Mouse (Mus musculus) hindbrain, embryonic 16.5 days (tissue): ENCODE results near the gene Skor1. TPM values are rescaled to one million over a fixed set of nuclear protein-coding genes. Genes with fewer than 3 reads are reported as not detected.

Experiments used
- ATAC-seq: fragments of 200-750 bp; cut with Nextera tagmentation; 2 replicates; pipeline ENCODE4 v1.8.0; 2017; ENCODE audit warnings: moderate TSS enrichment, moderate library complexity
- H3K27ac ChIP-seq: fragments of 300-500 bp; sonication (generic); 2 replicates; pipeline ENCODE4 v1.5.1; 2014; ENCODE audit warnings: low read depth, mild to moderate bottlenecking, control low read depth, low read length, moderate library complexity
- H3K27me3 ChIP-seq: fragments of 300-500 bp; sonication (generic); replicated peaks from 2 replicates; pipeline ENCODE4 v1.6.1; 2014; ENCODE audit warnings: low read length; ENCODE audit not compliant: control insufficient read depth, insufficient read depth
- H3K36me3 ChIP-seq: fragments of 300-500 bp; sonication (generic); 2 replicates; pipeline ENCODE4 v1.6.1; 2014; ENCODE audit warnings: mild to moderate bottlenecking, low read length, moderate library complexity, mixed read lengths; ENCODE audit not compliant: control insufficient read depth, insufficient read depth
- H3K4me1 ChIP-seq: fragments of 300-500 bp; sonication (generic); 2 replicates; pipeline ENCODE4 v1.6.1; 2014; ENCODE audit warnings: low read depth, low read length; ENCODE audit not compliant: control insufficient read depth, insufficient read depth
- H3K4me2 ChIP-seq: fragments of 300-500 bp; sonication (generic); 2 replicates; pipeline ENCODE4 v1.6.1; 2014; ENCODE audit warnings: mild to moderate bottlenecking, low read length, control low read depth, moderate library complexity
- H3K4me3 ChIP-seq: fragments of 300-500 bp; sonication (generic); 2 replicates; pipeline ENCODE4 v1.5.1; 2014; ENCODE audit warnings: mild to moderate bottlenecking, low read length, control low read depth, moderate library complexity
- H3K9ac ChIP-seq: fragments of 300-500 bp; sonication (generic); 2 replicates; pipeline ENCODE4 v1.6.1; 2014; ENCODE audit warnings: low read depth, mild to moderate bottlenecking, control low read depth, low read length, moderate library complexity
- H3K9me3 ChIP-seq: fragments of 300-500 bp; sonication (generic); 2 replicates; pipeline ENCODE4 v1.6.1; 2014; ENCODE audit warnings: mild to moderate bottlenecking, low read length, moderate library complexity; ENCODE audit not compliant: control insufficient read depth
- whole genome bisulfite sequencing: fragments of 180-500 bp; shearing (Covaris S2); extraction: QIAGEN DNeasy Blood & Tissue Kit; methylation state at CpG from one replicate; pipeline ENCODE4 v1.1.7; 2014; 5-methylcytosine and 5-hydroxymethylcytosine counted together
- polyA plus RNA-seq: library from polyadenylated mRNA; unstranded; fragments of >200 nt; fragmentation: Nextera tagmentation; extraction: Ambion mirVana; gene quantifications from 2 replicates; pipeline ENCODE4 v1.2.1, GENCODE M21; 2015

The Skor1 gene
- polyA plus RNA-seq, 1 experiment from 2014 or later = 10.8 TPM

DNA sequence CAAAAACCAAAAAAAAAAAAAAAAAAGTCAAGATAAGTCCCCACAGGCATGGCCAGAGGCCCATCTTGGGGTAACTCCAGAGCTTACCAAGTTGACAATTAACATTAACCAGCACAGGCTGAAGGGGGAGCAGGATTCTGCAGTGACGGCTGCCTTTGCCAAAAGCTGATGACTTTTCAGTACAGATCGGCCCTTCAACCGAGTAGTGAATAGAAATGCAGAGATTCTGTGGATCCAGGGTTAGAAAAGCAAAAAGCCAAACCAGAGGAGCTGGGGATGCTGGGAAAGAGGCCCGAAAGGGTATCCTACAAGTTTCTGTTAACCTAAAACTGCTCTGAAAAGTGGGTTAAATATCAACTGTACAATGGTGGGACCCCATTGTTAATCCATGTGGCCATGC lies 40.2 kb downstream of the Skor1 start:
- H3K9ac ChIP-seq = peak overlapping the region; percentile 61
- peaks cover 10% of the 10 kb centered on the region for H3K4me1 ChIP-seq
- H3K36me3 ChIP-seq = no peaks in the 10 kb centered on the region
- 0 out of 2 replicates have a peak, but pooled peaks have one; percentile 43 for ATAC-seq
- H3K27me3 ChIP-seq = no peaks in the 10 kb centered on the region
- 27% methylated on average over 4 of the region's 4 CpGs for WGBS
- peak overlapping the region; percentile 47 for H3K4me3 ChIP-seq
- H3K27ac ChIP-seq = peak overlapping the region; percentile 80
- H3K9me3 ChIP-seq = no peaks in the 10 kb centered on the region
- peak overlapping the region; percentile 86 for H3K4me2 ChIP-seq

DNA sequence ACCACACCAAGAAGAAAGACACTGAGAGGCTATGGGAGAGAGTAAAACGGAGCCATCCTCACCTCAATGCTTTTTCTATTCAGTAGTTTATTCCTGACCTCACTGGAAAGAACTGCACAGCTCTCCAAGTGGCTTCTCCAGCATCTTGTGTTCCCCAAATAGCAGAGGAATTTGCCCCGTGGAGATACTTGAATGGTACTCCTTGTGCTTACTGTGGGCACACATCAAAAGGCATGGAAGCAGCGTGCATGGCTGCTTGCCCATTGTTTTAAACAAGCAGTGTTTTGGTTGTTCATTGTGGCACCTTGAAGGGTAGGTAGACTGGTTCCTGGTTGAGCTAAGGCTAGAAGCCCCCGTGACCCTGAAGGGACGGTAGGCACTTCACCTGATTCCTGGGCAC lies 48.1 kb downstream of the Skor1 start:
- no peaks in the 10 kb centered on the region for H3K4me1 ChIP-seq
- no peaks in the 10 kb centered on the region for H3K9me3 ChIP-seq
- H3K4me2 ChIP-seq = no peak overlapping the region
- no peak overlapping the region for H3K4me3 ChIP-seq
- no peak overlapping the region for H3K27ac ChIP-seq
- WGBS = 73% methylated on average over 5 of the region's 5 CpGs
- no peaks in the 10 kb centered on the region for H3K27me3 ChIP-seq
- H3K36me3 ChIP-seq = no peaks in the 10 kb centered on the region
- no peak for ATAC-seq
- no peak overlapping the region for H3K9ac ChIP-seq

DNA sequence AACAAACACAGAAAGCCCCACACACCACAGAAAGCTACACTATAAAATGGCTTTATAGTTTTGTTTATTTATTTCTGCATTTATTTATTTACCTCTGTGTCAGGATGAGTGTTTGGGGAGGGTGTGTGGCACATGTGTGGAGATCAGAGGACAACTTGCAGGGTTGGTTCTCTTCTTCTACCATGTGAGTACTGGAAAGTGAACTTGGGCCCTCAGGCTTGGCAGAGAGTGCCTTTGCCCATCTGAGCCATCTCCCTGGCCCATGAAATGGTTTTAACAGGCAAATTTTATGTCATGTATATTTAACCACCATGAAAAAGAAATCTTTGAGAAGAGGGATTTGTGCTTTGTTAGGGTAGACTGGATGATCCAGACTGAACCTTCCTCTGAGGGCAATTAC lies 48.9 kb downstream of the Skor1 start:
- H3K36me3 ChIP-seq = no peaks in the 10 kb centered on the region
- no peak overlapping the region for H3K27ac ChIP-seq
- no peaks in the 10 kb centered on the region for H3K4me1 ChIP-seq
- H3K27me3 ChIP-seq = no peaks in the 10 kb centered on the region
- no peak overlapping the region for H3K4me3 ChIP-seq
- H3K4me2 ChIP-seq = no peak overlapping the region
- H3K9ac ChIP-seq = no peak overlapping the region
- ATAC-seq = no peak
- H3K9me3 ChIP-seq = no peaks in the 10 kb centered on the region

DNA sequence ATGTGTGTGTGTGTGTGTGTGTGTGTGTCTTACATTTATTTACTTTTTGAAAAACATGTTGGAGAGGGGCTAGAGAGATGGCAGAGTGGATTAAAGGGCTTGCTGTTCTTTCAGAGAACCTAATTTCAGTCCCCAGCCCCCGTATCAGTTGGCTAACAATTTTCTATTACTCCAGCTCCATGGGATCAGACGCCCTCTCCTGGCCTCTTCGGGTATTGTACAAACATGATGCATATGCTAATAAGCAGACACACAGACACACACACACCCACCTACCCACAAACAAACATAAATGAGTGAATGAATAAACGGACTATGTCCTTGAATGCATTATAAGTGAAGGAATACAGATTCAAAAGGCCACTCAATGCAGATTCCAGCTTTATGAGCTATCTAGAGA lies 49.4 kb downstream of the Skor1 start:
- no peaks in the 10 kb centered on the region for H3K4me1 ChIP-seq
- no peak for ATAC-seq

DNA sequence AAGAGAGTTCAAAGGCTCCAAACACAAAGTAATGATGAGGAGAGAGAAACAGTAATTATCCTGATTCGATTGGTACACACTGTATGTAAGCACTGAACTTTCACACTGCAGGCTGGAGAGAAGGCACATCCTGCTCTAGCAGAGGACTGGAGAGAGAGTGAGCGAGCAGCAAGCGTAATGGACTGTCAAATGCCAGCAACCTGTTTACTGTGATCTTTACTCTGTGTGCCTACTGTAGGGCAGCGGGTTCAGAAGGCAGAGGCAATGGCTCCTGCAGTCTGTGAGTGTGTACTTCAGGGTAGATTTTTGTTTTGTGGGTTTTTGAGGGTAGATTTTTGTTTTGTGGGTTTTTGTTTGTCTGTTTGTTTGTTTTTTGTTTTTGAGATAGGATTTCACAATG lies 49.9 kb downstream of the Skor1 start:
- 82% methylated on average over 4 of the region's 4 CpGs for WGBS
- Histone ChIP-seq H3K27me3 (no peaks in the 10 kb centered on the region), H3K27ac (no peak overlapping the region), H3K9ac (no peak overlapping the region), H3K4me3 (no peak overlapping the region), H3K36me3 (no peaks in the 10 kb centered on the region), H3K4me1 (no peaks in the 10 kb centered on the region), H3K9me3 (no peaks in the 10 kb centered on the region), H3K4me2 (no peak overlapping the region)
- no peak for ATAC-seq

More for the DNA sequence above, 49.4 kb downstream of the Skor1 start:
- Histone ChIP-seq H3K9ac (no peak overlapping the region), H3K27me3 (no peaks in the 10 kb centered on the region), H3K4me2 (no peak overlapping the region), H3K9me3 (no peaks in the 10 kb centered on the region), H3K36me3 (no peaks in the 10 kb centered on the region), H3K27ac (no peak overlapping the region), H3K4me3 (no peak overlapping the region)
- WGBS = 93% methylated on average over 4 of the region's 4 CpGs

DNA sequence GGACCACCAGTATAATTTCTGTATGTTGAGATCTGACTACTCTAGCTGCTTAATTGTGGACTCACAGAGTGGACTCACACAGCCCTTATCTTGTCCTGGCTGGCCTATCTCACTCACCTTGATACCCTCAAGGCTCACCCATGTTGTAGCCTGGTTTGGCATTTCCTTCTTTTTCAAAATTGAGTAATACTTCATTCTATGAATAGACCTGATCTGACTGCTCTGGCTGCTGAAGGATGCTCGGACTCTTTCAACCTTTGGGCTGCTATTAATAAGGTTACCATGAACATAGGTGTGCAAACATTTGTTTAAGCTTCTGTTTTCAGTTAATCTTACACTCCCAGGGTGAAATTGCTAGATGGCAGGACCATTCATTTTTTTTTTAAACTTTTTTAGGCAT lies 51.6 kb downstream of the Skor1 start:
- 88% methylated on average over 1 of the region's 1 CpGs for WGBS
- peaks cover 8% of the 10 kb centered on the region for H3K4me1 ChIP-seq
- H3K36me3 ChIP-seq = no peaks in the 10 kb centered on the region
- no peak overlapping the region for H3K4me3 ChIP-seq
- H3K9ac ChIP-seq = no peak overlapping the region
- no peak overlapping the region for H3K4me2 ChIP-seq
- no peaks in the 10 kb centered on the region for H3K9me3 ChIP-seq
- H3K27me3 ChIP-seq = no peaks in the 10 kb centered on the region
- H3K27ac ChIP-seq = no peak overlapping the region
- ATAC-seq = no peak

DNA sequence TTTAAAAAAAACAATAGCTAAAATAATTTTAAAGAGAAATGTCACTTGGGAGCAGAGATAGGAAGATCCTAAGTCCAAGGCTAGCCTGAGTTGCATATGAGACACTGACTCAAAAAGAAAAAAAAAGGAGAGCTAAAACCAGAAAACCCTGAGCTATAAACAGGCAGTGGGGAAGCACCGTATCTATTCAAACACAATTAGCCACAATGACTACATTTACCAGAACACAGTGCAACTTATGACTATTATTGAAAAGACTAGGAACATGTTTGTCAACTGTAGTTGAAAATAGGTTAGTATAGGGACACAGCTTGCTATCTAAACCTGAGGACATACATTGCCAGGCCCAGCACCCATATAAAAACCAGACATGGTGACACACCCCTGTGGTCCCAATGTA lies 54.7 kb downstream of the Skor1 start:
- WGBS = 75% methylated on average over 1 of the region's 1 CpGs
- Histone ChIP-seq H3K36me3 (no peaks in the 10 kb centered on the region), H3K9ac (no peak overlapping the region), H3K4me3 (no peak overlapping the region), H3K9me3 (no peaks in the 10 kb centered on the region), H3K4me1 (peaks cover 20% of the 10 kb centered on the region), H3K27me3 (no peaks in the 10 kb centered on the region), H3K4me2 (no peak overlapping the region), H3K27ac (no peak overlapping the region)
- ATAC-seq = no peak

DNA sequence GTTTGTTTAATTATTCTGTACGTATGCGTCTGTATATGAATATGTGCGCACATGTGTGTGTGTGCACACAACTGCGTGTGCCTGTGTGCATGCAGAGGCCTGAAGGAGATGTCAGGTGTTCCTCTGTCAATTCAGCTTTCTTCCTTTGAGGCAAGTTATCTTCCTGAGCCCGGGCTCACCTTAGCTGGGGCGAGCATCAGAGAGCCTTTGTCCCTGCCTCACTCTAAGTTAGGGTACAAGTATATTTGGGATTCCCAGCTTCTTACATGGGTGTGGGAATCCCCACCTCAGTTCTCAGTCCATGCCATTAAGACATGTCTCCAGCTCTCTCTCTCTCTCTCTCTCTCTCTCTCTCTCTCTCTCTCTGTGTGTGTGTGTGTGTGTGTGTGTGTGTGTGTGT lies 56.2 kb downstream of the Skor1 start:
- H3K4me3 ChIP-seq = peak overlapping the region; percentile 23
- H3K4me1 ChIP-seq = peaks cover 20% of the 10 kb centered on the region
- peak overlapping the region; percentile 71 for H3K27ac ChIP-seq
- WGBS = 5% methylated on average over 6 of the region's 6 CpGs
- H3K9me3 ChIP-seq = no peaks in the 10 kb centered on the region
- no peaks in the 10 kb centered on the region for H3K36me3 ChIP-seq
- no peaks in the 10 kb centered on the region for H3K27me3 ChIP-seq
- ATAC-seq = 0 out of 2 replicates have a peak, but pooled peaks have one; percentile 11
- H3K9ac ChIP-seq = peak overlapping the region; percentile 9; the same call in 1 of the 2 replicates
- peak overlapping the region; percentile 52 for H3K4me2 ChIP-seq

DNA sequence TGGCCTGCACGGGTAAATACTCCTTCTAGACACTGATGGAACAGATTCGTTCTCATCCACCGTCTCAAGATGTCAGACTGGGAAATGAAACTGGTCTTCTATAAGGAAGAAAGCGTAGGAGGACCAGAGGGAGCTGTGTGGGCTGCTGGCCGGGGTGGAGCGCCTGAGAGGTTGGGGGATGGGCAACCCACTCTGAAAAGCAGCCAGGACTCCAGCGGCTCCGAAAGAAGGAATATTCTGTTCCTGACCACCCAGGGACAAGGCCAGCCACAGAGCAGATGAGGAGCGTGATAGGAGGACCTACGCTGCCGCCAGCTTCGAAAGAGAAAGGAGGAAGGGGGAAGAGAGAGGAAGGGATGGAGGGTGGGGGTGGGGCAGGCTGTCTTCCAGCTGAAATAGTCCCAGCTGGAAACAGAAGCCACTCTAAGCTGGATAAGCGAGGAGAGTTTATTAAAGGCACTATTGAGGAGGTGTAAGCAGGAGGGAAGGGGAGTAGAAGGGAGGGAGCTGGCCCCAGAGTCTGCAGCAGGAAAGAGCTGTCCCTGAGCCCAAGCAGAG lies 56.7 kb downstream of the Skor1 start:
- peaks cover 20% of the 10 kb centered on the region for H3K4me1 ChIP-seq
- ATAC-seq = peak; percentile 93

More for the DNA sequence above, 56.7 kb downstream of the Skor1 start:
- H3K9ac ChIP-seq = peak overlapping the region; percentile 20
- H3K9me3 ChIP-seq = no peaks in the 10 kb centered on the region
- H3K4me3 ChIP-seq = peak overlapping the region; percentile 23
- no peaks in the 10 kb centered on the region for H3K27me3 ChIP-seq
- 1% methylated on average over 13 of the region's 13 CpGs for WGBS
- H3K4me2 ChIP-seq = peak overlapping the region; percentile 52
- peak overlapping the region; percentile 71 for H3K27ac ChIP-seq
- H3K36me3 ChIP-seq = no peaks in the 10 kb centered on the region
